Mouse (Mus musculus) liver, adult 2 months (tissue): Measurements from ENCODE around the gene Ola1. TPM values are rescaled to one million over a fixed set of nuclear protein-coding genes. Genes with fewer than 3 reads are reported as not detected.

Experiments used
- DNase-seq: peaks from one replicate; pipeline ENCODE4 v3.0.0-alpha.2; 2011; ENCODE audit warnings: low read depth, low spot score; ENCODE audit errors: extremely low read depth
- H3K27ac ChIP-seq: fragments of 200-500 bp; replicated peaks from 2 replicates; pipeline ENCODE4 v1.5.1; 2012; ENCODE audit warnings: low read depth, mild to moderate bottlenecking, control low read depth, inconsistent platforms, low read length; ENCODE audit not compliant: insufficient read depth
- H3K27me3 ChIP-seq: fragments of 200-500 bp; 2 replicates; pipeline ENCODE4 v1.6.1; 2012; ENCODE audit warnings: mild to moderate bottlenecking, moderate library complexity, low read length, inconsistent platforms; ENCODE audit not compliant: control insufficient read depth, insufficient read depth
- H3K36me3 ChIP-seq: fragments of 200-500 bp; 2 replicates; pipeline ENCODE4 v1.6.1; 2012; ENCODE audit warnings: low read length, inconsistent platforms; ENCODE audit not compliant: control insufficient read depth, insufficient read depth
- H3K4me1 ChIP-seq: fragments of 200-500 bp; 2 replicates; pipeline ENCODE4 v1.6.1; 2011; ENCODE audit warnings: low read length; ENCODE audit not compliant: control insufficient read depth, insufficient read depth
- H3K4me3 ChIP-seq: fragments of 200-500 bp; 2 replicates; pipeline ENCODE4 v1.5.1; 2011; ENCODE audit warnings: low read depth, mild to moderate bottlenecking, control low read depth, low read length, moderate library complexity; ENCODE audit not compliant: insufficient read depth
- H3K79me2 ChIP-seq: fragments of 200-500 bp; 2 replicates; pipeline ENCODE4 v1.6.1; 2012; ENCODE audit warnings: inconsistent platforms, mild to moderate bottlenecking, low read length, moderate library complexity; ENCODE audit not compliant: control insufficient read depth, insufficient read depth
- H3K9ac ChIP-seq: fragments of 200-500 bp; 2 replicates; pipeline ENCODE4 v1.6.1; 2012; ENCODE audit warnings: low read depth, mild to moderate bottlenecking, control low read depth, inconsistent platforms, low read length
- CTCF ChIP-seq: fragments of 200-500 bp; IDR thresholded peaks from 2 replicates; pipeline ENCODE4 v1.5.1; 2011; ENCODE audit warnings: low read depth, low read length, control low read depth
- POLR2A ChIP-seq: fragments of 200-500 bp; IDR thresholded peaks from 2 replicates; pipeline ENCODE4 v1.6.1; 2011; ENCODE audit warnings: low read length, control low read depth; ENCODE audit not compliant: insufficient read depth; ENCODE audit errors: extremely low read depth
- WGBS: fragments of 180-500 bp; shearing (Covaris S2); methylation state at CpG from one replicate; pipeline ENCODE4 v1.1.7; 2018; 5-methylcytosine and 5-hydroxymethylcytosine counted together
- polyA plus RNA-seq: library from polyadenylated mRNA; depleted of rRNA; stranded (reverse); fragments of >200 nt; gene quantifications from 2 replicates; pipeline ENCODE4 v1.2.3, GENCODE M21; 2012; rRNA removed
- total RNA-seq: library from RNA; depleted of rRNA; stranded (reverse); fragments of >200 nt; gene quantifications from 2 replicates; pipeline ENCODE4 v1.2.3, GENCODE M21; 2014; rRNA removed

Ola1 gene
- total RNA-seq (23.9 and 32.2 TPM in 2 replicates), polyA plus RNA-seq (3.9 and 5.5 TPM in 2 replicates)

DNA sequence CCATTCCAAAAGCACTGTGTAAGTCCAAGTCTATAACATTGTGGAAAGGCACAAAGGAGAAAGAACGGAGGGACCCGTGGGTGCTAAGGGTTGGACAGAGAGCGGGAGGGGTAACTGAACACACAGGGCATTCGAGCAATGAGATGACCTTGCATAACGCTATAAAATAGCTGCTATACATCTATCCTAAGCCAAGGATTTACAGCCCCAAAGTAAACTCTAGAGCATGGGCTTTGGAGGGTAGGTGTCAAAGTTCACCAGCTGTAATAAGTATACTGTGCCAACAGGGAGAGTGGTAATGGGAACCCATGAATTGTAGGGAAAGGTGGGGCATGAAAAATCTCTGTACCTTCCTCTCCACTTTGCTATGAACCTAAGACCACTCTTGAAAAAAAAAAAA, at the start of gene Ola1:
TSS of gene Ola1 (minus strand) at position 12 of the 400 bp plus-strand sequence.
- Histone ChIP-seq H3K79me2 (no peaks in the 10 kb centered on the region), H3K4me3 (no peak within 1 kb of the TSS), H3K27ac (no peak within 1 kb of the TSS), H3K4me1 (peaks cover 1% of the 10 kb centered on the region; the same call in 1 of the 2 replicates), H3K36me3 (no peaks in the 10 kb centered on the region), H3K9ac (no peak within 1 kb of the TSS), H3K27me3 (no peaks in the 10 kb centered on the region)
- TF ChIP-seq CTCF, result no peak
- TF ChIP-seq POLR2A, result no peak
- 81% methylated on average over 5 of the region's 5 CpGs for WGBS
- no peak for DNase-seq

DNA sequence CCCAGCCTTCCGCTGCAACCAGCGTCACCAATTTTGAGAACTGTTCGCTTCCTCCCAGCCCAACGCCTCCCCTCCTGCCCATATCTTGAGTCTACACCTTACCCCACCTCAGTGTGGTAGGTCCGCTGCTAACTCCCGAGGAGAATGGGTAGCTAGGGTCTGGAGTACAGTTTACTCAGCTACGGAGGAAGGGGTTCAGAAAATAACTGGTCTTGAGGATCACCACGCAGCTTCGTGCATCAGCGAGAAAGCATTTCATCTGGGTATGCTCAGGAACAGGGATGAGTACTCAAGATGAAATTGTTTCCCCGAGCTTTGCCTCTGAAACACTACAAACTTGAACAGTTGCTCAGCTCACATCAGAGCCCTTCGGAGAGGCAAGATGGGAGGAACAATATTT, 49.6 kb upstream of the Ola1 start:
- TF ChIP-seq CTCF (no peak), POLR2A (no peak)
- H3K27me3 ChIP-seq, result peaks cover 42% of the 10 kb centered on the region
- H3K36me3 ChIP-seq, result no peaks in the 10 kb centered on the region
- no peaks in the 10 kb centered on the region for H3K79me2 ChIP-seq
- H3K4me3 ChIP-seq, result no peak overlapping the region
- no peak for DNase-seq
- H3K9ac ChIP-seq, result no peak overlapping the region
- H3K4me1 ChIP-seq, result peaks cover 10% of the 10 kb centered on the region; the same call in 1 of the 2 replicates
- H3K27ac ChIP-seq, result no peak overlapping the region
- 10% methylated on average over 12 of the region's 12 CpGs for WGBS

DNA sequence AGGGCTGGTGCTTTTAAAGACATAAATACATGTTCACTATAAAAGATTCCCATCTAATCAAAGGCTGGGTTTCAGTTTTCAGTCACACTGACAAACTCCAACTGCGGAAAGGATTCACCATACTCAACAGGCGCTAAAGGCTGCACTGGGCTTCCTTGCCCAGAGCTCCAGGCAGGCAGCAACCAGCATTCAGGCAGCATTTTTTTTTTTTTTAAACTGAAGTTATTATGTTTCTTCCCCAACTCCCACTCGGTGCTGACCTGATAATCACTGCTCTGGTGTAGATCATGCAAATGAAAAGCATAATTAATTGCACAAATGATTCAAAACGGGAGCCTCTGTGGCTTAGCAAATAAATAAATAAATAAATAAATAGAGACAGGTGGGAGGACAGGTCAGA, 49.1 kb upstream of the Ola1 start:
- H3K79me2 ChIP-seq, result no peaks in the 10 kb centered on the region
- peaks cover 38% of the 10 kb centered on the region for H3K27me3 ChIP-seq
- 10% methylated on average over 4 of the region's 4 CpGs for WGBS

DNA sequence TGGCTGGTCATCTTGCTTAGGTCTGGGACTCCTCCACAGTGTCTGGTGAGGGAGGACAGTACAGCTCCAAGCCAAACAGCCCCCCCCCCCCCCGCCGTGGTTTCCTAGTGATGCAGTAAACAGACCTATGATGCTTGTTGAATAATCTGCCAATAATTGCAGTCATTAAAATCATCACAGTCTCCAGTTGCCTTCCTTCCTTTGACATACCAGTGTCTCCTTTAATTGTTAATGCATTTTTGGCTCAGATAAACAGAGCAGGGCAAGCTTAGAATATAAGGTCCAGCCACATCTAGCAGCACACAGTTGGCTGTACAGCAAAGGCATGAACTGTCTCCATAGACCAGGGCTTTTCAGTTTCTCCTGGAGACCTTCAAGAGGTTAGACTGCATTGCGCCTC, 48.5 kb upstream of the Ola1 start:
- TF ChIP-seq POLR2A, result no peak
- no peak for TF ChIP-seq CTCF
- Histone ChIP-seq H3K4me3 (no peak overlapping the region), H3K9ac (no peak overlapping the region), H3K4me1 (peaks cover 3% of the 10 kb centered on the region; the same call in 1 of the 2 replicates), H3K27me3 (peaks cover 36% of the 10 kb centered on the region), H3K27ac (no peak overlapping the region), H3K79me2 (no peaks in the 10 kb centered on the region), H3K36me3 (no peaks in the 10 kb centered on the region)
- 17% methylated on average over 3 of the region's 3 CpGs for WGBS
- no peak for DNase-seq

More for the DNA sequence above, 49.1 kb upstream of the Ola1 start:
- Histone ChIP-seq H3K27ac (no peak overlapping the region), H3K4me1 (peaks cover 7% of the 10 kb centered on the region; the same call in 1 of the 2 replicates), H3K9ac (no peak overlapping the region), H3K36me3 (no peaks in the 10 kb centered on the region), H3K4me3 (no peak overlapping the region)
- no peak for TF ChIP-seq CTCF
- no peak for TF ChIP-seq POLR2A
- DNase-seq, result no peak

DNA sequence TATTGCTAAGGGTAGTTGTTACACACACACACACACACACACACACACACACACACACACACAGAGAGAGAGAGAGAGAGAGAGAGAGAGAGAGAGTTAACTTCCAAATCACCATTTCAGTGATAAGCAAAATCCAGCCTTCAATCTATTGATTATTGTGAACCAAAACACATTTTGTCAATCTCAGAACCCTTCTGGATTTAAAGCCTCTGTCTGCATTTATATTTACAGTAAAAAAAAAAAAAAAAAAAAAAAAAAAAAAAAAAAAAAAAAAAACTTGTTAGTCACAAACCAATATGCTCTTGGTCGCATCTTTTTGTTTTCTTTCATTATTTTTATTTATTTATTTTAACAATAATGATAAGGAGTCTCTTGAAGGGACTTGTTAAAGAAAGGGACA, 47.9 kb upstream of the Ola1 start:
- H3K79me2 ChIP-seq, result no peaks in the 10 kb centered on the region
- no peaks in the 10 kb centered on the region for H3K4me1 ChIP-seq
- peaks cover 34% of the 10 kb centered on the region for H3K27me3 ChIP-seq
- H3K9ac ChIP-seq, result no peak overlapping the region
- DNase-seq, result no peak
- H3K27ac ChIP-seq, result no peak overlapping the region
- TF ChIP-seq CTCF (no peak), POLR2A (no peak)
- H3K4me3 ChIP-seq, result no peak overlapping the region
- H3K36me3 ChIP-seq, result no peaks in the 10 kb centered on the region
- 32% methylated on average over 1 of the region's 1 CpGs for WGBS

DNA sequence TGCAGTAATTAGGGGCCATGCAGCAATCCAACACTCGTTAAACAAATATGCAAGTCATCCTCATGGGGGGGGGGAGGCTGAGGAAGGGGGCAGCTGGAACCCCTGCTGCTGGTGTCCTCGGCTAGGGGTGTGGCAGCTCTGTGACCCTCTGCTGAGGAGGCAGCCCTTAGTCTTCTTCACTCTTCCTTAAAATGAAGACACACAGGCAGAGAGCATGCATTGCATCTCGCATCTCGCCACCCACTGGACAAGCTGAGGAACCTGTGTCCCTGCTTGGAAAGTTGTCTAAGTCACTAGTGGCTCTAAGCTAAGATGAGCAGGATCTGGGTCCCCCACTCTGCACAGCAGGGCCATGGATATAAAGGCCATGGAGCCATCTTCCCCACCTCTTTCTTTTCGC, 47.3 kb upstream of the Ola1 start:
- 12% methylated on average over 5 of the region's 5 CpGs for WGBS
- Histone ChIP-seq H3K4me1 (no peaks in the 10 kb centered on the region), H3K79me2 (no peaks in the 10 kb centered on the region), H3K27ac (no peak overlapping the region), H3K36me3 (no peaks in the 10 kb centered on the region), H3K27me3 (peaks cover 31% of the 10 kb centered on the region; the same call in 1 of the 2 replicates), H3K4me3 (no peak overlapping the region), H3K9ac (no peak overlapping the region)
- TF ChIP-seq POLR2A (no peak), CTCF (no peak)
- DNase-seq, result no peak
